Mouse (Mus musculus) intestine, postnatal 0 days (tissue): ENCODE results near the gene Slc29a4. TPM values are rescaled to one million over a fixed set of nuclear protein-coding genes. Genes with fewer than 3 reads are reported as not detected.

Experiments used
- ATAC-seq: fragments of 200-750 bp; cut with Nextera tagmentation; 2 replicates; pipeline ENCODE4 v1.8.0; 2017; ENCODE audit warnings: mild to moderate bottlenecking, moderate TSS enrichment, moderate library complexity
- H3K27ac ChIP-seq: fragments of 300-500 bp; sonication (generic); 2 replicates; pipeline ENCODE4 v1.5.1; 2014; ENCODE audit warnings: mild to moderate bottlenecking, low read depth, low read length, moderate library complexity
- H3K27me3 ChIP-seq: fragments of 300-500 bp; sonication (generic); replicated peaks from 2 replicates; pipeline ENCODE4 v1.6.1; 2014; ENCODE audit warnings: low read length, mixed read lengths; ENCODE audit not compliant: control insufficient read depth, insufficient read depth
- H3K36me3 ChIP-seq: fragments of 300-500 bp; sonication (generic); 2 replicates; pipeline ENCODE4 v1.6.1; 2014; ENCODE audit warnings: mild to moderate bottlenecking, moderate library complexity; ENCODE audit not compliant: control insufficient read depth, insufficient read depth
- H3K4me1 ChIP-seq: fragments of 300-500 bp; sonication (generic); replicated peaks from 2 replicates; pipeline ENCODE4 v1.6.1; 2014; ENCODE audit warnings: antibody characterized with exemption, low read length, mixed read lengths; ENCODE audit not compliant: control insufficient read depth, insufficient read depth
- H3K4me2 ChIP-seq: fragments of 300-500 bp; sonication (generic); replicated peaks from 2 replicates; pipeline ENCODE4 v1.6.1; 2014; ENCODE audit warnings: low read depth, mild to moderate bottlenecking, moderate library complexity
- H3K4me3 ChIP-seq: fragments of 300-500 bp; sonication (generic); 2 replicates; pipeline ENCODE4 v1.5.1; 2014; ENCODE audit warnings: low read depth, low read length
- H3K9ac ChIP-seq: fragments of 300-500 bp; sonication (generic); 2 replicates; pipeline ENCODE4 v1.6.1; 2014; ENCODE audit warnings: mild to moderate bottlenecking, low read depth, low read length
- H3K9me3 ChIP-seq: fragments of 300-500 bp; sonication (generic); 2 replicates; pipeline ENCODE4 v1.6.1; 2016; ENCODE audit warnings: mixed run types; ENCODE audit not compliant: control insufficient read depth
- CTCF ChIP-seq: sonication (generic); IDR thresholded peaks from 2 replicates; pipeline ENCODE4 v1.5.1; 2016; ENCODE audit warnings: low read depth, mild to moderate bottlenecking, control low read depth, antibody characterized with exemption, moderate library complexity
- WGBS: fragments of 180-500 bp; shearing (Covaris S2); extraction: QIAGEN DNeasy Blood & Tissue Kit; methylation state at CpG from one replicate; pipeline ENCODE4 v1.1.7; 2014; 5-methylcytosine and 5-hydroxymethylcytosine counted together
- polyA plus RNA-seq: library from polyadenylated mRNA; unstranded; fragments of >200 nt; fragmentation: Nextera tagmentation; extraction: Ambion mirVana; gene quantifications from 2 replicates; pipeline ENCODE4 v1.2.1, GENCODE M21; 2015

Gene Slc29a4
- polyA plus RNA-seq, 1 experiment from 2014 or later, result 3.5 TPM

- peak; percentile 75 for ATAC-seq
- peak overlapping the region; percentile 56 for H3K4me3 ChIP-seq
- no peaks in the 10 kb centered on the region for H3K9me3 ChIP-seq
- peak overlapping the region; percentile 97 for H3K4me2 ChIP-seq
- H3K9ac ChIP-seq, result peak overlapping the region; percentile 37
- H3K36me3 ChIP-seq, result no peaks in the 10 kb centered on the region
- 0 out of 2 replicates have a peak, but pooled peaks cover 3% of the 10 kb centered on the region for H3K4me1 ChIP-seq
- H3K27me3 ChIP-seq, result peaks cover 17% of the 10 kb centered on the region; the same call in 1 of the 2 replicates
- no peak overlapping the region for H3K27ac ChIP-seq
- TF ChIP-seq CTCF, result no peak
- 1% methylated on average over 45 of the region's 72 CpGs for WGBS
Observed at GRCm38 (mm10) chr5:142701651-142702510, 9.6 kb downstream of the Slc29a4 start.

- Histone ChIP-seq H3K36me3 (no peaks in the 10 kb centered on the region), H3K9me3 (no peaks in the 10 kb centered on the region), H3K27ac (no peak overlapping the region), H3K4me2 (peak overlapping the region; percentile 97), H3K27me3 (peaks cover 17% of the 10 kb centered on the region; the same call in 1 of the 2 replicates), H3K9ac (peak overlapping the region; percentile 37; the same call in 1 of the 2 replicates), H3K4me3 (peak overlapping the region; percentile 56), H3K4me1 (0 out of 2 replicates have a peak, but pooled peaks cover 3% of the 10 kb centered on the region)
- 22% methylated on average over 18 of the region's 18 CpGs for WGBS
- no peak for ATAC-seq
- TF ChIP-seq CTCF, result no peak
Observed at GRCm38 (mm10) chr5:142702511-142703138, 10.3 kb downstream of the Slc29a4 start.

- no peak for ATAC-seq
- no peak overlapping the region for H3K4me3 ChIP-seq
- peaks cover 17% of the 10 kb centered on the region; the same call in 1 of the 2 replicates for H3K27me3 ChIP-seq
- H3K4me2 ChIP-seq, result no peak overlapping the region
- H3K9me3 ChIP-seq, result no peaks in the 10 kb centered on the region
- no peaks in the 10 kb centered on the region for H3K36me3 ChIP-seq
- H3K27ac ChIP-seq, result no peak overlapping the region
- H3K4me1 ChIP-seq, result 0 out of 2 replicates have a peak, but pooled peaks cover 3% of the 10 kb centered on the region
- no peak overlapping the region for H3K9ac ChIP-seq
- 87% methylated on average over 10 of the region's 10 CpGs for WGBS
- no peak for TF ChIP-seq CTCF
Observed at GRCm38 (mm10) chr5:142703569-142703968, 11.3 kb downstream of the Slc29a4 start.

- Histone ChIP-seq H3K27me3 (0 out of 2 replicates have a peak, but pooled peaks cover 3% of the 10 kb centered on the region), H3K36me3 (no peaks in the 10 kb centered on the region), H3K4me3 (no peak overlapping the region), H3K27ac (no peak overlapping the region), H3K9me3 (0 out of 2 replicates have a peak, but pooled peaks cover 4% of the 10 kb centered on the region), H3K4me1 (no peaks in the 10 kb centered on the region), H3K9ac (no peak overlapping the region), H3K4me2 (no peak overlapping the region)
- 82% methylated on average over 5 of the region's 5 CpGs for WGBS
- no peak for ATAC-seq
- no peak for TF ChIP-seq CTCF
Observed at GRCm38 (mm10) chr5:142707709-142708108, 15.4 kb downstream of the Slc29a4 start.

GRCm38 (mm10) chr5:142709436-142709835 is 17.1 kb downstream of the Slc29a4 start:
- Histone ChIP-seq H3K9ac (no peak overlapping the region), H3K27ac (no peak overlapping the region), H3K36me3 (no peaks in the 10 kb centered on the region), H3K4me3 (no peak overlapping the region), H3K27me3 (no peaks in the 10 kb centered on the region), H3K4me1 (no peaks in the 10 kb centered on the region), H3K4me2 (no peak overlapping the region), H3K9me3 (0 out of 2 replicates have a peak, but pooled peaks cover 4% of the 10 kb centered on the region)
- 57% methylated on average over 7 of the region's 7 CpGs for WGBS
- ATAC-seq, result no peak
- TF ChIP-seq CTCF, result no peak

GRCm38 (mm10) chr5:142712373-142712772 is 20.1 kb downstream of the Slc29a4 start:
- 91% methylated on average over 5 of the region's 5 CpGs for WGBS
- Histone ChIP-seq H3K27ac (no peak overlapping the region), H3K4me2 (no peak overlapping the region), H3K27me3 (no peaks in the 10 kb centered on the region), H3K4me3 (no peak overlapping the region), H3K9ac (no peak overlapping the region), H3K36me3 (no peaks in the 10 kb centered on the region), H3K4me1 (no peaks in the 10 kb centered on the region), H3K9me3 (0 out of 2 replicates have a peak, but pooled peaks cover 4% of the 10 kb centered on the region)
- ATAC-seq, result no peak
- peak; percentile 38 for TF ChIP-seq CTCF
